ENCODE assay signal across 1 mouse cellular context in the genomic region with DNA sequence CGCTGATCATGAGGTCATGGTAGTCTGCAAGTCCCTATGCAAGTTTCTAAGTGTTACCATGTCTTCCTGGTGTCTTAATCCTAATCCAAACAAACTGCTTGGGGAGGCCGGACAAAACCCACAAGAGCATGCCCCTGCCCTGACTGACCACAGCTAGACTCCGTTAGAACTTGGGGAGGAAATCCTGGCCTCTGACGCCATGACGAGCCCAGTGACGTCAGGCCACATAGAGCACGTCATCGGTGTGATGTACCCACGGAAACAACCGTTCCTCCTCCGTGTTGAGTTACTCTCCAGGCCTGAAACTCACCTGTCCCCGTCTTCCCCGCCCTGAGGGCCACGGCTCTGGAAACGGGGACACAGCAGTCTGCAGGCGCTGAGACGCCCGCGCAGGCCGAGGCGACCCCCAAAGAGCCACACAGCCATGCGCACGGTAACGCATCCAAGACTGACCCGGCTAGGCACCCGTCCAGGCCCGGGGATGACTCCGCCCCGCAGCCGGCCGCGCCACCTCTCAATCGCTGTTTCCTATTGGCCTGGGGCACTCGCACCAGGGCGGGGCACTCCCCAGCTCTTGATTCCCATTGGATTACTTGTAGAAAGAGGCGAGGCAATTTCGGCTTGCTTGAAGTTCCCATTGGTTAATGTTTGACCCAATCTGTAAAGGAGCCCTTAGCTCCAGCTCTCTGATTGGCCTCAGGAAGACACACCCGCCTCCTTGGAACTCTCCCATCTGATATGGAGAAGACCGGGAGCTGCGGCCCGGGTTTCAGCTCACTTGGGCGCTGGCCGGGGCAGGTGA.
TF ChIP-seq lines count a peak whose summit lies in the region.

A gene (minus strand): TSS at position 495 of the 802 bp plus-strand sequence.
A gene (plus strand): TSS at position 704 of the 802 bp plus-strand sequence.

TF ChIP-seq in MEL, 35 proteins besides CTCF, POLR2A, EP300 and RAD21 (continued from another document):
- TF ChIP-seq CHD2 (IDR thresholded peaks at IDR 0.05; ENCODE audit: low read length) (peak; percentile 79), E2F4 (IDR thresholded peaks at IDR 0.05; ENCODE audit: borderline replicate concordance, low read depth, low read length) (0 out of 2 replicates have a peak, but pooled peaks have one; percentile 12), NRF1 (IDR thresholded peaks at IDR 0.05; ENCODE audit: insufficient read depth, low read depth, low read length, poor library complexity, severe bottlenecking) (peak; percentile 66), ZC3H11A (IDR thresholded peaks at IDR 0.05; ENCODE audit: low read depth, low read length) (no peak), POLR2AphosphoS5 (IDR thresholded peaks at IDR 0.05; ENCODE audit: borderline replicate concordance, low read depth, low read length) (no peak), NELFE (IDR thresholded peaks at IDR 0.05; ENCODE audit: low read depth, low read length) (peak; percentile 39), TCF12 (IDR thresholded peaks at IDR 0.05; ENCODE audit: low read depth, low read length) (peak; percentile 74), MXI1 (IDR thresholded peaks at IDR 0.05; ENCODE audit: low read depth, low read length) (no peak), BHLHE40 (IDR thresholded peaks at IDR 0.05; ENCODE audit: borderline replicate concordance, low read depth, low read length) (no peak), KAT2A (conservative IDR thresholded peaks at IDR 0.05; ENCODE audit: low read depth, low read length) (no peak; the same call in 1 of the 2 replicates), MYC (IDR thresholded peaks at IDR 0.05; ENCODE audit: low read depth, low read length) (peak; percentile 72), GATA1 (IDR thresholded peaks at IDR 0.05; ENCODE audit: low read depth, low read length) (peak; percentile 81), MYB (IDR thresholded peaks at IDR 0.05; ENCODE audit: low read depth, low read length) (peak; percentile 56), SMC3 (IDR thresholded peaks at IDR 0.05; ENCODE audit: low read depth, low read length) (no peak), MAZ (IDR thresholded peaks at IDR 0.05; ENCODE audit: low read depth, low read length) (no peak), MAFK (IDR thresholded peaks at IDR 0.05; ENCODE audit: borderline replicate concordance, low read depth, low read length) (no peak), ZNF384 (IDR thresholded peaks at IDR 0.05; ENCODE audit: low read depth, low read length) (no peak), TBP (IDR thresholded peaks at IDR 0.05; ENCODE audit: low read depth, low read length) (peak; percentile 94), USF2 (IDR thresholded peaks at IDR 0.05; ENCODE audit: borderline replicate concordance in 1 of 2, insufficient read depth in 1 of 2, low read depth in 1 of 2, low read length in 2 of 2) (no peak), RCOR1 (IDR thresholded peaks at IDR 0.05; ENCODE audit: low read depth, low read length) (peak; percentile 35; the same call in 1 of the 2 replicates), MAX (IDR thresholded peaks at IDR 0.05; ENCODE audit: low read length) (peak; percentile 36; the same call in 1 of the 2 replicates), ZMIZ1 (IDR thresholded peaks at IDR 0.05; ENCODE audit: low read depth, low read length) (peak; percentile 92), POLR2AphosphoS2 (IDR thresholded peaks at IDR 0.05; ENCODE audit: low read length) (peak; percentile 58)
